Mouse (Mus musculus) activated CD4-positive, CD25-positive, alpha-beta regulatory T cell, adult 4 months (primary cell): Measurements from ENCODE around the gene Myo1c. TPM values are rescaled to one million over a fixed set of nuclear protein-coding genes. Genes with fewer than 3 reads are reported as not detected.

Source experiments
- ATAC-seq: one replicate; pipeline ENCODE4 v1.8.0; 2017
- polyA plus RNA-seq, 2 experiments: library from polyadenylated mRNA; unstranded; fragments of 100-300 nt; shearing (Covaris generic); gene quantifications; one replicate each; pipeline ENCODE4 v1.2.1; 2017

The Myo1c gene
- 10 to 100 TPM; 15.7 to 25.1 TPM for polyA plus RNA-seq

DNA sequence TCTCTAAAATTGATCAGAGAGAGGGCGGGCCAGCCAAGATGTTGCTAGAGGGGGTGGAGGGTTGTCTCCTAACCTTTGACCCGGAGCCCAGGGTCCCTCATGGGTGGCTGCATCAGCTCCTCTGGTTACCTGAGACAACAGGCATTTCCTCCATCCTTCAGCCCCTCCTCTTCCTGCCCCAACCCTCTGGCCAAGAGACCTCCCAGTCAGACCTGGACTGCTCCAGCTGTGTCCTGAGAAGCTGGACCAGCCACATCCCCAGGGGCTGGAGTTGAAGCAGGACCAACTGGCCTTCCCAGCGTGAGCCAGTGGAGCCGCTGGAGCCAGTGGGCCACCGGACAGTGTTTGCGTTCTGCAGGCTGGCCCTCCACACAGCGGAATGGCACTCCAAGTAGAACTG, at the start of gene Myo1c:
Myo1c (plus strand) TSS at position 194 of the 400 bp plus-strand sequence.
- ATAC-seq: no peak

DNA sequence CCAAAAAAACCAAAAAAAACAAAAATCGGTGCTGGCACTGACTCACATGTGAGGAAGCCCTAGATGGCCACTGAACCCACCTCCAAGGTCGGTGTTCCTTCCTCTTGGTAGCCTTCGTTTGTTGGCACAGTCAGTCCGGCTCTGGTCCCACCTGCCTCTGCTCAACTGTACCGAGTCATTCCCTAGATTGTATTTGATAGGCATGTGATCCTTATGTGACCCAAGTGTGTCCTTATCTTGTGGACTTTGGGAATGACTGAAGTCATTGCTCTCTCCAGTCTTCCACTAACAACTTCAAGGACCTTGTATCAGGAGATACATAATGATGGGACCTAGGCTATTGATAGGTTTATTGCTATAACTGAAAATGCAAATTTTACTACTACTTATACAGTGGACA, 45.5 kb upstream of the Myo1c start:
- no peak for ATAC-seq

GRCm38 (mm10) chr11:75605318-75605717, 45.0 kb upstream of the Myo1c start:
- no peak for ATAC-seq

DNA sequence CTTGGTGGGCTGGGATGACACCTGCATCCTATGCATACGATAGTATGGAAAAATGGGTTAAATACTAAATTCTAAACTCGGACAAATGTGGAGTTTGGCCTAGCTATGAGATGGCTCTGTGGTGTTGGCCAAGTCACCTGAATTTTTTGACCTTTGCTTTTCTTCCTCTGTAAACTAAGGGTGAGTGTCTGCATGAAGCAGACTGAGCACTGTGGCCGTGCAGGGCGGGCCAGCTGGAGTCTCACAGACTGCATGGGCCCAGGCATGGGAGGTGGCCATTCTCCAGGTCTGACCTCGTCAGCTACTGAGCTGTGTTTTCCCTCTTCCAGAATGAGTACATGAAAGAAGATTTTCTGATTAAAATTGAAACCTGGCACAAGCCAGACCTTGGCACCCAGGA, 41.5 kb upstream of the Myo1c start:
- ATAC-seq: no peak

GRCm38 (mm10) chr11:75610021-75610420, 40.3 kb upstream of the Myo1c start:
- ATAC-seq: no peak

DNA sequence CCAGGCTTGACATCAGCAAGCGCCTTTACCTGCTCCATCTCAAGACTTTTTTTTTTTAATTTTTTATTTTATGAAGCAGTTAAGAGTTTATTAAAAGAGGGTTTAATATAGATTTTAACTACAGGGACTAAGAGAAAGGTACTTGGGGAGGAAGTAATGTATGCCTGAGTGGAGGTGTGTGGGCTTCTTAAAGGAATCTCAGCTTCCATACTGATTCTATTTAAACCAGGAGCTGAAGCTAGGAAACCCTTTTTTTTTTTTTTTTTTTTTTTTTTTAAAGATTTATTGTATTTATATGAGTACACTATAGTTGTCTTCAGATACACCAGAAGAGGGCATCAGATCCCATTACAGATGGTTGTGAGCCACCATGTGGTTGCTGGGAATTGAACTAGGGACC, 35.5 kb upstream of the Myo1c start:
- ATAC-seq: no peak

- ATAC-seq: no peak
These were observed 34.7 kb upstream of the Myo1c start for GRCm38 (mm10) chr11:75615556-75615955.

DNA sequence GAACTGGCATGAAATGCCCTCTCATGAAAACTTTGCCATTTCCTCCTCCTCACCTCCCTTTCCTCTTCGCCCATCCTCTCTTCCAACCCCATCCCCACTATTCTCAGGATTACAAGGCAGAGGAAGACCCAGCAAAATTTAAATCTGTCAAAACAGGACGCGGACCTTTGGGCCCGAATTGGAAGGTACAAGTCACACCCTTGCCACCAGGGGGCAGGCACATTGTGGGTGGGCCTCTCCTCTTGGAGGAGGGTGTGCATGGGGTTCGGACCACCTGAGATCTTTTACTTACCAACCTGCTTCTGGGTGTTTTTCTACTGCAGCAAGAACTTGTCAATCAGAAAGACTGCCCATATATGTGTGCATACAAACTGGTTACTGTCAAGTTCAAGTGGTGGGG, 31.2 kb upstream of the Myo1c start:
- ATAC-seq: no peak

- ATAC-seq: no peak
These were observed 30.0 kb upstream of the Myo1c start for GRCm38 (mm10) chr11:75620136-75620780.

- no peak for ATAC-seq
These were observed 28.9 kb upstream of the Myo1c start for GRCm38 (mm10) chr11:75621426-75621825.

GRCm38 (mm10) chr11:75622588-75623329, 27.5 kb upstream of the Myo1c start:
- ATAC-seq: no peak

- no peak for ATAC-seq
These were observed 26.2 kb upstream of the Myo1c start for GRCm38 (mm10) chr11:75624102-75624554.

GRCm38 (mm10) chr11:75625820-75626219, 24.5 kb upstream of the Myo1c start:
- ATAC-seq: no peak

DNA sequence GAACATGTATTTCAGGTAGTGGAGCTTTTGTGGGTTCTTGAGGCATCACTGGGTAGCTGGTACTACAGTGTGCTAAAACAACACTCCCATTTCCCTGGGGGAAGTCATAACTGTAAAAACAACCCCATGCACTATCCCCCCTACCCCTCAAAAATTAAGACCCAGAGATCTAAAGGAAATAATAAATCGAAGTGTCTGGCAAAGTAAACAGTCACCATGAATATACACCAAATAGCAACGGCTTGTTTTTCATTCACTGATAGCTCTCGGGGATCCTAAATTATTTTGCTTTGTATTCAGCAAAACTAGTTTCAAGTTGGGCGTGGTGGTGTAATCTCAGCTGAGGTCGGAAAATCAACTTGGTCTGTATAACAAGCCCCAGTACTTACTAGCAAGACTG, 20.2 kb upstream of the Myo1c start:
- ATAC-seq: no peak

DNA sequence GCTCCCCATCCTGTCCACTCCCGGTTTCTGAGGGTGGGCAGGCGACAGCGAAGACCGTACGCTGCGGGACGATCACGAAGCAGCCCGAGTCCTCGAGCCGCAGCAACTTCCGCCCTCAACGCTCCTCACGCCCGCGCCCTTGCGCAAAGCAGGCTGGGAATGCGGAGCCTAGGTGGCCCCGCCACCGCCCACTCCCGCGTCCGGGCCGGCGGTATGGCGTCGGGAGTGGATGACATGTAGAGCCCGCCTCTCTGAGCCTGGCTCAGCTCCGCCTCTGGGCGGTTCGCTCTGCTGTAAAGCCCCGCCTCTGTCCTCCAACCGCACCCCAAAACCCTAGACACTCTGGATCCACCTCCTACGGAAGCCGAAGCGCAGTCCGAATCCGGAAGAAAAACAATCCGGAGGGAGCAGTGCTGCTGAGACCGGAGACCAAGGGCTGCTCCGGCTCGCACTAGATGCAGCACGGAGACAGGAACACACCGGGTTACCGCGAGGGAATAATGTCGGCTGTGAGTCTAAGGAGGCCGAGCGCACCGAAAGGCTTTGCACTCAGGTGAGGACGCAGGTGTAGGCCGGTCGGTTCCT, 19.6 kb upstream of the Myo1c start, which contains the start of gene Inpp5k:
Inpp5k (plus strand) TSS at position 344 of the 585 bp plus-strand sequence.
- peak; percentile 96 for ATAC-seq

GRCm38 (mm10) chr11:75631561-75632225, 18.6 kb upstream of the Myo1c start:
- no peak for ATAC-seq

GRCm38 (mm10) chr11:75632921-75633320, 17.4 kb upstream of the Myo1c start:
- no peak for ATAC-seq

DNA sequence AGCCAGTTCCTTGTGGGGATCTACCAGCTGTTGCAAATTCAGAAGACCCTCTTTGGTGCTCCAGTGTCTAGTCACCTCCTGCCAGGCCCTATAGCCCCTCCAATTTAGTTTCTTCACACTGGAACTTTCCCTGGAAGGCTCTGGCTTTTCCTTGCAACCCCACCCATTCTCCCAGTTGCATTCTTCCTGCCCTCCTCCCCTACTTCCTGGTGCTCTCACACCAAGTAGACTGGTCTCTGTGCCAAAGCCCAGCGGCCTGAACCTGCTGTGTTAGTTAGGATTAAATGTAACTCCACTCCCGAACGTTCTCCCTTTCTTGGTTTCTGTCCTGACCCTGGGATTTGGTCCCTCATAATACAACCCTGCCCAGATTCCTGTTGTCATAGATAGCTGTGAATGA, 15.5 kb upstream of the Myo1c start:
- ATAC-seq: no peak

DNA sequence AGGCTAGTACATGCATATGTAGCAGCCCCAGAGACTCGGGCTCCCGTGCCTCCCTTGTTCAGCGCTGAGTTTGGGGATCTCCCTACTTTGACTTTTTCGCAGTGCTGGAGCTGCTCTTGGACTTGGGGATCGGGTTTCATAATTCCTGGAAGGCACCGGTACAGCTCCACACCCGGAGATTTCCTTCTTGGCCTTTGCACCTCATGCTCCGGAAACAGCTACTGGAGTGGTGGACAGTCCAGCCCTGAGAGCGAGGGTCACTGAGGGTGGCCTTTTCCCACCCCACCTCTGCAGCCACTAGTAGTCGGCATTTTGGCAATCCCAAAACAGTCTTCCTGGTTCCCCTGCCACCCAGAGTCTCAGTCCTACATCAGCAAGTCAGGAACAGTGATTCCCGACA, 15.0 kb upstream of the Myo1c start:
- no peak for ATAC-seq

GRCm38 (mm10) chr11:75643323-75643722, 7.0 kb upstream of the Myo1c start:
- ATAC-seq: no peak

DNA sequence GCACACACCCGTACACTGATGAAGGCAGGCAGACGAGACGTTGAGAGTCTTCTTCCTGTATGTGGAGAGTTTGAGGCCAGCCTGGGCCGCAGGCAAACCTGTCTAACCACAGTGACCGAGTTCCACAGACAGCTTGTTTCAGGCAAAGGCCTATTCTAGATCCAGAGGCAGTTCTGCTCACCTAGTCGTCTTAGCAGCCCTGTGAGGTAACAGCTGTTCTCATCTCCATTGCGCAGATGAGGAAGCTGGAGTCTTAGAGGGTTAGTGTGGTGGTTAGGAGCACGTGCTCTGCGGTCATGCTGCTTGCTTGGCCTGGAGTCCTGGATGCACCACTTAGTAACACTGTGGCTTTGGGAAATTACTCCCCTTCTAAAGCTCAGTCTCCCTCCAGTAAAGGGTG, 5.6 kb upstream of the Myo1c start:
- no peak for ATAC-seq

GRCm38 (mm10) chr11:75647681-75648211, 2.6 kb upstream of the Myo1c start:
- no peak for ATAC-seq

DNA sequence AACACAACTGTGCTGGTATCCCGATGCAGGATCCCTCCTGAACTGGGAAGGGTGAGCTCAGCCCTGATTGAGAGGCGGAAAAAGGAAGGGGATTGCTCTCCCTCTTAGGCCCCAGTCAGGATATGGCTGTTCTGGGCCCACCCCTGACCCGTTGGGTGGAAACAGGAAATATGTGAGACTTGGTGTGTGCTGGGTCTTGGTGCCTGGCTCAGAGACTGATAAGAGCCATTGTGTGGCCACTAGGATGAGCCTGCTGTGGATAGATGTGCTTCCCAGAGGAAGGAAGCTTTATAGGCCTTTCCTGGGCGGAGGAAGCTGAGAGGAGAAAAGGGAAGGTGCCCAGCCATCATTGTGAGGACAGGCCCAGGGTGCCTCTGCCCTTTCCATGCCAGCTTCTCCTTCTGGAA, 1.1 kb upstream of the Myo1c start:
- no peak for ATAC-seq
